Mouse (Mus musculus) forelimb bud, embryonic 11.5 days (tissue): Measurements from ENCODE around the gene Nisch.

Experiments
- DNase-seq: peaks from one replicate; pipeline ENCODE4 v3.0.0-alpha.2; 2012; ENCODE audit warnings: low read depth, low spot score

The Nisch gene

DNA sequence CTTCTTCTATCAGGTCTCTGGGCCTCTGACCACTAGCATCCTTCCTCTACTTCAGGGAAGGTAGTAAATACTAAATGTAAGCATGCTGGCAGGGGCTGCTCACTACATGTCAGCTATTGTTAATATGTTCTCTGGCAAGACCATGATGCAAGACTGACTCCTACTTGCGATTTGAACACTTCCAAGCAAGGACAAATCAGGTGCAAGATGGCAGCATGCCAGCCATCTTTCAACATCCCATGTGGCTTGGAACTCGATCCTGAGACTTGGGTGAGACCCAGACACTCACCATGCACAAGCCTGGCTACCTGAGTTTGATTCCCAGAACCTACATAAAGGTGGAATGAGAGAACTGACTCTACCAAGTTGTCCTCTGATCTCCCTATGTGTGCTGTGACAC, 24.8 kb downstream of the Nisch start:
- no peak for DNase-seq

DNA sequence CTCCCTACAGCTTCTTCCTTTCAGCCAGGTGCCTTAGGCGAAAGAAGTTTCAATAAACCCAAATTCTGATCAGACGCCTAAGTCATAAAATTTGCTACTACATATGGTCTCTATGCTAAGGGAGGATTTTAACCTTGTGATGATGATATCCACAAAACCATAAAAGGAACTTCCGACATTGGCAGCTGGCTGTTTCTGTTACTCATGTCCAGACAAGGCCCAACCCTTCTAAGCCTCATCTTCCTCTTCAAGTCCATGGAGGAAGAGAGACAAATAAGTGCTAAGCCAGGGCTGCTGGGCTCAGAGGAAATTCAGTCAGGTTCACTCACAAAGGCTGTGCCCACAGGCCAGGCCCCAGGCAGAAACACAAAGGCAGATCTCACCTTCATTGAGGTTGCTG, 27.4 kb downstream of the Nisch start:
- no peak for DNase-seq

DNA sequence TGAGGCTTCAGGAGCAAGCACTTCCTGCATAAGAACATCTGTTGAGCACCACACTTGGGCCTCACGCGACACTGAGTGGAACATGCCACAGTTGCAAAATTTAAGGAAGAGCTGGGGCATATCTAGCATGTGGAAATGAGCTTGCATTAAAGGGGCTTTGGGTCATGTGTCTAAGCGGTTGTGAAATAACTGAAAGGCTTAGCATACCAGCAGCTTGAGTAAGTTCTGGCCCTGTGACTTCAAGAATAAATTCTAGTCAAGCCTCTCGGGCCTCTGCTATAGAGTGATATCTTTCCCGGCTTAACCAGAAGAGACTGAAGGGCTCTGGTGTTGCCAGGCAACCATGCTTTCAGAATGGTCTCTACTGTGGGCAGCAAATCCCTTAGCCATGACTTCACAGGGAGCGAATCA, 28.0 kb downstream of the Nisch start:
- no peak for DNase-seq

- DNase-seq: no peak
Observed at GRCm38 (mm10) chr14:31186656-31187055, 30.1 kb downstream of the Nisch start.

GRCm38 (mm10) chr14:31184195-31184594, 32.6 kb downstream of the Nisch start:
- no peak for DNase-seq

GRCm38 (mm10) chr14:31183541-31183940, 33.2 kb downstream of the Nisch start:
- DNase-seq: no peak

- DNase-seq: no peak
Observed at GRCm38 (mm10) chr14:31182786-31183290, 33.9 kb downstream of the Nisch start.

DNA sequence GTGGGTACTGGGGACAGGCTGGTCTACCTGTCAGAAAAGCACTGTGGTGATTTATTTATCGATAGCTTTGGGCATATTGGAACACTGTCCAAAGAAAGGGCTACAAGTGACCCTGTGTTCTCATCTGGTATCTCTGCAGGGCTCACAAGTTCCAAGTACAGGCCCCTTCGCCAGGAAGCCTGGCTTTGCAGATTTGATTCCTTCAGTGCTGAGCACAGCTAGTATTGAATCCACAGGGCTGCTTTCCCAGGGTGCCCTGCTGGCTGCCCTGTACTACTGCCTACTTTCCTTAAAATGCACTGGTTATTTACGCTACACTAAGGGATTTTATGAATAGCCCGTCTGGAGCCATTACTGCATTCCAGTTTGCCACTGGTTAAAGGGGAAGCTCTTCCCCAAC, 35.2 kb downstream of the Nisch start:
- no peak for DNase-seq

- no peak for DNase-seq
Observed at GRCm38 (mm10) chr14:31179677-31180365, 36.9 kb downstream of the Nisch start.

DNA sequence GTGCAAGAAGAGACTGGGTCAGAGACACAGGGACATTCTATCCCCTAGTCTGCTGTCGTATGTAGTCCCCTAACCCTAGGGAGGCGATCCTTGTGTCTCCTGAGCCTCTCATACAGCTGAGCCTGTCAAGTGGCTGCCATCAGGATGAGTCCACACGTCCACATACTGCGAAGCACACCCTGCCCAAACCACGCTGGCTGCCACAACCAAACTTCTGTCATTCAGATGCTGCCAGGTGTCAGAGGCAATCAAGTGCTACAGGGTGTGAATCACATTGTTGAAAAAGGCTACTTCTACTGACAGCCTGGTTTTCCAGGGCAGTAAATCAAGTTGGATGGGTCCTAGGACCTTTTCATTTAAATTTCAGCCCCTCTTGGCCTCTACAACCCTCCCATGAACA, 39.0 kb downstream of the Nisch start:
- no peak for DNase-seq

DNA sequence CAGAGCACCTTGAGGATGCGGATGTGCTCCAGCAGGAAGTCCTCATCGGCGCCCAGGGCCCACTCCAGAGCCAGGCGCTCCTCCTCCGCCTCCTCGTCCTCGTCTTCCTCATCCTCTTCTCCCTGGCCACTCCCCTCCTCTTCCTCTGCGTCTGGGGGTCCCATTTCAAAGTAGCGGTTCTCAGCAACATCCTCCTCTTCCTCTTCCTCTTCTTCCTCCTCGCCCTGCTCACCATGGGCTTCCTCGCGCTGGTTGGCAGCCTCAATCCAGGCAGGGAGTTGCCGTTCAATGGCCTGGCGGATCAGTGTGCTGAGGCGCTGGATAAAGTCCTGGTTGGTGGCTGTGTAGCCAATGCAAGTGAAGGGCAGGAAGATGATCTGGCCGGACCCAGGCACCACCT, 39.5 kb downstream of the Nisch start:
- DNase-seq: no peak

- no peak for DNase-seq
Observed at GRCm38 (mm10) chr14:31173537-31173936, 43.2 kb downstream of the Nisch start.

GRCm38 (mm10) chr14:31172781-31173455, 43.8 kb downstream of the Nisch start:
- no peak for DNase-seq

- DNase-seq: no peak
Observed at GRCm38 (mm10) chr14:31171821-31172220, 44.9 kb downstream of the Nisch start.

GRCm38 (mm10) chr14:31171386-31171785, 45.4 kb downstream of the Nisch start:
- DNase-seq: no peak

DNA sequence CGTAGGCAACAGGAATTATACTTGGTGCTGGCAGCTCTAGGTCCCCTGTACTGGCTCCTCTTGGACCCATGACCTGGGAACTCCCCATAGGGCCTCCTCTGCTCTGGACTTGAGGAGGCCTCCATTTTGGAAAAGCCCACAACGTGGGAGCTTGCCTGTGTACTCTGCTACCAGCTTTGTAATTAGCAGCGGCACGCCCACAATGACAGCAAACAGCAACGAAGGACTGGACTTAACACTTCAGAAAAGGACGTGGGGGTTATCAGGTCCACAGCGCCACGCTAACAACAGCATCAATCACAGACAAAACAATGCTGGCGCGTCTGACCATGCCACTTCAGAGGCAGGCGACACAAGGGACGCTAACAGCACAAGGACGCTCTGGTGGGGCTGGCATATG, 45.8 kb downstream of the Nisch start:
- DNase-seq: no peak

DNA sequence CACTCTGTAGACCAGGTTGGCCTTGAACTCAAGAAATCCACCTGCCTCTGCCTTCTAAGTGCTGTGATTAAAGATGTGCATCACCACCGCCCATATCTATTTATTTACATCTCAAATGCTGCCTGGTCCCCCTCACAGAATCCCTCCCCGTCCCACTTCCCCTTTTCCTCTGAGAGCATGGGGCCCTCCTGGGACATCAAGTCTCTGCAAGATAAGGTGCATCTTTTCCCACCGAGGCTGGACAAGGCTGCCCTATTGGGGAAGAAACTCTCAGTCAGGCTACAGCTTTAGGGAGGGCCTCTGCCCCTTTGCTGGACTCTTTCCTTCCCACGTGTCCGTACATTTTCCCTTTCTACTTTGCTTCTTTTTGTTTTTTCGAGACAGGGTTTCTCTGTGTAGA, 47.2 kb downstream of the Nisch start:
- no peak for DNase-seq

GRCm38 (mm10) chr14:31168425-31168824, 48.3 kb downstream of the Nisch start, which contains the start of gene Stab1:
TSS of gene Stab1 (minus strand) at chr14:31168641.
- no peak for DNase-seq

DNA sequence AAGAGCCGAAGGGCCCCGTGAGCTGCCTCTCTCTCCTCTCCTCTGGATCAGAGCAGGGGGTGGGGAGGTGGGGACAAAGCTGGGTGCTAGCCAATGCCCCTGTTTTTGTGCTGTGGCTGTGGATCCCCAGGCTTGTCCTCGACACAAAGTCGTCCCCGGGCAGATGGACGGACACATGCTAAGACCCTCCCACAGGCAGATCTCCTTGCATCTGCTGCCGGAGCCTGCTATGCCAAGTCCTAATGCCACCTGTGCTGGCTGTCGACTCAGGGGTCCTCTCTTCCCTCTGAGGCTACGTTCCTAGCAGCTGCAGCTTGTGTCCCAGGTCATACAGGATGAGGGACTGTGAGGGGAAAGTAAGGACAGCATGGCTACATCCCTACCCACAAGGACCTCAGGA, 49.9 kb downstream of the Nisch start:
- no peak for DNase-seq

DNA sequence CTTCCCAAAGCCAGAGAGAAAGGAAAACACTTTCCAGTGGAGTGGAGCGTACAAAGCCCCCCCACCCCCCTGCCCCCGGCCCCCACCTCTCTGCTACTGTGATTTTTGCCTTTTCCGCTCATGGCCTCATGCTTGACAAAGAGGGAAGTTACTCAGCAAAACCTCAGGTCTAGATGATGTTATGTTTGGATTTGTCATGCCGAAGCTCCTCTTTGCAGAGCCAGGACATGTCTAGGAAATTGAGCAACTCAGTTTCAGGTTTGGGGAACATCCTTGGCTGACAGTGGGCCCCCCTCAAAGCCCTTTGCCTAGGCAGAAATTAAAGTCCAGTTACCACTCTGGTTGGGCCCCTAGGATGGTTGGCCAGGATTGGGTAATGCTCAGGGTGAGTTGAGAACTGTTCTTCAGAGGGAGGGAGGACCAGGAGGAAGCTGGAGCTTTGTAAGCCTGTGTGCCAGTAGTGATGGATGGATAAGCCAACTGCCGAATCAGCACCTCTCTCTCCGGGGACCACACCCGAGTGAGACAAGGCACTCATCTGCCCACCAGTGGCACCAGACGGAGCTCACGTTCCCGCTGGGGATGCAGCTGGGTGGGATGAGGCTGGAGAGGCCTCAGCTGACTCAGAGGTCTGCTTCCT, 50.6 kb downstream of the Nisch start:
- DNase-seq: no peak

GRCm38 (mm10) chr14:31165458-31165857, 51.3 kb downstream of the Nisch start:
- no peak for DNase-seq

DNA sequence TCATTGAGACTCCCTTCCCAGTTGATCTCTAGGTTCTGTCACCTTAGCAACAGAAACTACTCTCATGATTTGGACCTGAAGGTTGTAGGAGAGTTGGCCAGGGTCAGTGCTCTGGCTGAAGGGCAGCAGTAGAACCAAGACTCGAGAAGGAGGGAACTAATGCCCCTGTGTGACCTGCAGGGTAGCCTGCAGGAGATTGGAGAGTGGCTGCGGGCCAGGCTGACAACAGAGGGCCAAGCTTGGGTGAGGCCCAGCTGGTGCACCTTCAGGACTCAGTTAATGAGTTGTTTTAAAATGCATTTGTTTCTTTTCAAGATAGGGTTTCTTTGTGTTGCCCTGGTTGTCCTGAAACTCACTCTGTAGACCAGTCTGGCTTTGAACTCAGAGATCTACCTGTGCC, 51.7 kb downstream of the Nisch start:
- DNase-seq: no peak

DNA sequence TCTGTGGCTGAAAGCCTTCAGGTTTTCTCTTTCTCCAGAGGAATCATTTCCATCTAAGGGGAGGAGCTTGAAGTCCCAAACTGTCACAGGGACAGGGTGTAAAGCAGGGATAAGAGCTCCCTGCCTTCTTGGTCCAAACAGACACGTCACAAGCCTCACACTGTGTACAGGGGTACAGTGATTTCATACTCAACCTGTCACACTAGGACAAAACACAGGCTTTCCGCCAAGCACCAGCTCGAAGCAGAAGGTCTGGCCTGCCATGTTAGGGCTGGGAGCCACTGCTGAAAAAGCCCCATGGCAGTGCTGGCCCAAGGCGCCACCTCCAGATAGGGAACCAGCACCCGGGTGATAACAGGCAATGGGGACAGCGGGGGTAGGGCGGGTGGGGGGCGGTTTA, 52.7 kb downstream of the Nisch start:
- no peak for DNase-seq
